Mouse (Mus musculus) hindbrain, embryonic 14.5 days (tissue): ENCODE results near the gene Mob1b. TPM values are rescaled to one million over a fixed set of nuclear protein-coding genes. Genes with fewer than 3 reads are reported as not detected.

Experiments used
- ATAC-seq: fragments of 200-750 bp; cut with Nextera tagmentation; 2 replicates; pipeline ENCODE4 v1.8.0; 2017; ENCODE audit warnings: moderate number of reproducible peaks, mild to moderate bottlenecking, moderate TSS enrichment, moderate library complexity; ENCODE audit not compliant: low FRiP score
- DNase-seq: peaks from one replicate; pipeline ENCODE4 v3.0.0-alpha.2; 2015; ENCODE audit warnings: low spot score
- H3K27ac ChIP-seq: fragments of 300-500 bp; sonication (generic); 2 replicates; pipeline ENCODE4 v1.5.1; 2014; ENCODE audit warnings: mild to moderate bottlenecking, moderate library complexity
- H3K27me3 ChIP-seq: fragments of 300-500 bp; sonication (generic); 2 replicates; pipeline ENCODE4 v1.6.1; 2014; ENCODE audit warnings: mild to moderate bottlenecking, low read length, mixed read lengths; ENCODE audit not compliant: control insufficient read depth, insufficient read depth
- H3K36me3 ChIP-seq: fragments of 300-500 bp; sonication (generic); replicated peaks from 2 replicates; pipeline ENCODE4 v1.6.1; 2014; ENCODE audit not compliant: control insufficient read depth, insufficient read depth
- H3K4me1 ChIP-seq: fragments of 300-500 bp; sonication (generic); replicated peaks from 2 replicates; pipeline ENCODE4 v1.6.1; 2014; ENCODE audit warnings: antibody characterized with exemption, low read length, mixed read lengths; ENCODE audit not compliant: control insufficient read depth, insufficient read depth
- H3K4me2 ChIP-seq: fragments of 300-500 bp; sonication (generic); replicated peaks from 2 replicates; pipeline ENCODE4 v1.6.1; 2014; ENCODE audit warnings: mild to moderate bottlenecking, moderate library complexity
- H3K4me3 ChIP-seq: fragments of 300-500 bp; sonication (generic); replicated peaks from 2 replicates; pipeline ENCODE4 v1.5.1; 2014; ENCODE audit warnings: mild to moderate bottlenecking, low read length
- H3K9ac ChIP-seq: fragments of 300-500 bp; sonication (generic); 2 replicates; pipeline ENCODE4 v1.6.1; 2014
- H3K9me3 ChIP-seq: fragments of 300-500 bp; sonication (generic); 2 replicates; pipeline ENCODE4 v1.6.1; 2016; ENCODE audit warnings: low read length; ENCODE audit not compliant: control insufficient read depth
- WGBS: fragments of 180-500 bp; shearing (Covaris S2); extraction: QIAGEN DNeasy Blood & Tissue Kit; methylation state at CpG from one replicate; pipeline ENCODE4 v1.1.7; 2014; 5-methylcytosine and 5-hydroxymethylcytosine counted together
- polyA plus RNA-seq: library from polyadenylated mRNA; unstranded; fragments of >200 nt; fragmentation: Nextera tagmentation; extraction: Ambion mirVana; gene quantifications from 2 replicates; pipeline ENCODE4 v1.2.1, GENCODE M21; 2014

Mob1b gene
- polyA plus RNA-seq, 1 experiment from 2014 or later, result 14.6 TPM

- H3K9ac ChIP-seq, result no peak overlapping the region
- WGBS, result 65% methylated on average over 5 of the region's 5 CpGs
- H3K9me3 ChIP-seq, result no peaks in the 10 kb centered on the region
- H3K4me2 ChIP-seq, result no peak overlapping the region
- DNase-seq (no peak), ATAC-seq (no peak)
- no peaks in the 10 kb centered on the region for H3K4me1 ChIP-seq
- no peaks in the 10 kb centered on the region for H3K27me3 ChIP-seq
- H3K4me3 ChIP-seq, result no peak overlapping the region
- no peak overlapping the region for H3K27ac ChIP-seq
- H3K36me3 ChIP-seq, result no peaks in the 10 kb centered on the region
These were observed 23.4 kb upstream of the Mob1b start for GRCm38 (mm10) chr5:88697291-88697690.

GRCm38 (mm10) chr5:88699251-88699913 lies 21.3 kb upstream of the Mob1b start:
- no peak overlapping the region for H3K9ac ChIP-seq
- H3K27me3 ChIP-seq, result no peaks in the 10 kb centered on the region
- WGBS, result 72% methylated on average over 4 of the region's 4 CpGs
- no peaks in the 10 kb centered on the region for H3K36me3 ChIP-seq
- no peak overlapping the region for H3K4me3 ChIP-seq
- H3K27ac ChIP-seq, result no peak overlapping the region
- ATAC-seq (no peak), DNase-seq (no peak)
- H3K4me2 ChIP-seq, result no peak overlapping the region
- H3K9me3 ChIP-seq, result no peaks in the 10 kb centered on the region
- H3K4me1 ChIP-seq, result no peaks in the 10 kb centered on the region

- Histone ChIP-seq H3K27ac (no peak overlapping the region), H3K4me1 (no peaks in the 10 kb centered on the region), H3K36me3 (no peaks in the 10 kb centered on the region), H3K27me3 (no peaks in the 10 kb centered on the region), H3K9me3 (no peaks in the 10 kb centered on the region), H3K9ac (no peak overlapping the region), H3K4me3 (no peak overlapping the region), H3K4me2 (no peak overlapping the region)
- 77% methylated on average over 4 of the region's 4 CpGs for WGBS
- DNase-seq (no peak), ATAC-seq (no peak)
These were observed 18.6 kb upstream of the Mob1b start for GRCm38 (mm10) chr5:88702041-88702440.

- 86% methylated on average over 4 of the region's 4 CpGs for WGBS
- no peak for ATAC-seq
- H3K9me3 ChIP-seq, result no peaks in the 10 kb centered on the region
These were observed 17.1 kb upstream of the Mob1b start for GRCm38 (mm10) chr5:88703551-88703950.

GRCm38 (mm10) chr5:88711128-88711527 lies 9.5 kb upstream of the Mob1b start:
- no peak for ATAC-seq
- Histone ChIP-seq H3K9me3 (no peaks in the 10 kb centered on the region), H3K27me3 (no peaks in the 10 kb centered on the region), H3K36me3 (no peaks in the 10 kb centered on the region), H3K4me1 (no peaks in the 10 kb centered on the region), H3K4me3 (no peak overlapping the region), H3K9ac (no peak overlapping the region), H3K27ac (no peak overlapping the region), H3K4me2 (no peak overlapping the region)
- DNase-seq, result no peak

More at GRCm38 (mm10) chr5:88703551-88703950, 17.1 kb upstream of the Mob1b start:
- Histone ChIP-seq H3K4me3 (no peak overlapping the region), H3K36me3 (no peaks in the 10 kb centered on the region), H3K9ac (no peak overlapping the region), H3K4me2 (no peak overlapping the region), H3K27ac (no peak overlapping the region), H3K4me1 (no peaks in the 10 kb centered on the region), H3K27me3 (no peaks in the 10 kb centered on the region)
- no peak for DNase-seq

GRCm38 (mm10) chr5:88711618-88712224 lies 8.9 kb upstream of the Mob1b start:
- WGBS, result 36% methylated on average over 10 of the region's 10 CpGs
- H3K27me3 ChIP-seq, result no peaks in the 10 kb centered on the region
- H3K4me2 ChIP-seq, result no peak overlapping the region
- no peak for DNase-seq
- H3K27ac ChIP-seq, result no peak overlapping the region
- H3K4me3 ChIP-seq, result no peak overlapping the region
- H3K9me3 ChIP-seq, result no peaks in the 10 kb centered on the region
- ATAC-seq, result 0 out of 2 replicates have a peak, but pooled peaks have one; percentile 37
- H3K9ac ChIP-seq, result no peak overlapping the region
- no peaks in the 10 kb centered on the region for H3K4me1 ChIP-seq
- H3K36me3 ChIP-seq, result no peaks in the 10 kb centered on the region

GRCm38 (mm10) chr5:88712328-88712727 lies 8.3 kb upstream of the Mob1b start:
- 77% methylated on average over 6 of the region's 6 CpGs for WGBS

GRCm38 (mm10) chr5:88716983-88717382 lies 3.7 kb upstream of the Mob1b start:
- Histone ChIP-seq H3K9me3 (no peaks in the 10 kb centered on the region), H3K27me3 (no peaks in the 10 kb centered on the region), H3K4me3 (no peak overlapping the region), H3K36me3 (no peaks in the 10 kb centered on the region), H3K4me1 (peaks cover 2% of the 10 kb centered on the region; the same call in 1 of the 2 replicates), H3K9ac (no peak overlapping the region), H3K27ac (no peak overlapping the region), H3K4me2 (no peak overlapping the region)
- WGBS, result 95% methylated on average over 2 of the region's 2 CpGs
- DNase-seq, result no peak
- no peak for ATAC-seq

More at GRCm38 (mm10) chr5:88712328-88712727, 8.3 kb upstream of the Mob1b start:
- Histone ChIP-seq H3K4me2 (no peak overlapping the region), H3K4me3 (no peak overlapping the region), H3K36me3 (no peaks in the 10 kb centered on the region), H3K9ac (no peak overlapping the region), H3K4me1 (no peaks in the 10 kb centered on the region), H3K9me3 (no peaks in the 10 kb centered on the region), H3K27me3 (no peaks in the 10 kb centered on the region), H3K27ac (no peak overlapping the region)
- DNase-seq (no peak), ATAC-seq (no peak)

- Histone ChIP-seq H3K9me3 (no peaks in the 10 kb centered on the region), H3K4me1 (peaks cover 21% of the 10 kb centered on the region), H3K9ac (peak overlapping the region; percentile 79), H3K27me3 (no peaks in the 10 kb centered on the region), H3K27ac (peak overlapping the region; percentile 86), H3K36me3 (no peaks in the 10 kb centered on the region), H3K4me3 (peak overlapping the region; percentile 56), H3K4me2 (peak overlapping the region; percentile 74)
- ATAC-seq (peak; percentile 83), DNase-seq (no peak)
- under 1% methylated on average over 37 of the region's 38 CpGs for WGBS
These were observed 384 bp downstream of the Mob1b start for GRCm38 (mm10) chr5:88721003-88721475.
